Mouse (Mus musculus) brain, embryonic 14.5 days (tissue): ENCODE data around the gene Rcn2.

Experiments used
- CTCF ChIP-seq: fragments of 200-500 bp; IDR thresholded peaks from 2 replicates; pipeline ENCODE4 v1.5.1; 2012; ENCODE audit warnings: inconsistent platforms, mild to moderate bottlenecking, moderate library complexity, borderline replicate concordance; ENCODE audit not compliant: insufficient read depth, insufficient read length; ENCODE audit errors: extremely low read depth
- POLR2A ChIP-seq: fragments of 200-500 bp; IDR thresholded peaks from 2 replicates; pipeline ENCODE4 v1.6.1; 2012; ENCODE audit warnings: mild to moderate bottlenecking, inconsistent platforms, borderline replicate concordance; ENCODE audit not compliant: poor library complexity, insufficient read depth, insufficient read length, severe bottlenecking; ENCODE audit errors: extremely low read depth

GRCm38 (mm10) chr9:56106274-56107072, 64.8 kb downstream of the Rcn2 start:
- TF ChIP-seq CTCF: no peak
- no peak for TF ChIP-seq POLR2A
